Mouse (Mus musculus): Measurements from ENCODE around the gene Ttc9c.
A peak's percentile ranks its signal among the peaks of the same experiment; 100 is the strongest.

Gene Ttc9c

DNA sequence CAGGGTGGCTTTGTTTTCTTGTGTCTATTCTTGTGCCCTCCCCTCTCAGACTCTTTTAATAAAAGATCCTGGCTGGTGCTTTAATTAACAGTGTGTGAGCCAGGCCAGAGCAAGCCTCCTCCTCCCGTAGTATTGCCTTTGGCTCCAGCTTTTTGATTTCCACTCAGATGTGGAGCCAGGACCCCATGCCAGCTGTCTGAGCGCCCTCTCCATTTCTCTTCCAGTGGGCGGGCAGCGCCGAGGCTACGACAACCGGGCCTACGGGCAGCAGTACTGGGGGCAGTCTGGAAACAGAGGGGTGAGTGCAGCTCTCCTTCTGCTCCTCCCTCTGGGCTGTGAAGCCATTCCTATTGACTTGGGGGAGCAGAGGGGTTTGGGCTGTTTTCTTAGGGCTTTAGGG is 11.5 kb upstream of the Ttc9c start:
- DNase-seq (ENCODE audit: low read depth), result no peak

DNA sequence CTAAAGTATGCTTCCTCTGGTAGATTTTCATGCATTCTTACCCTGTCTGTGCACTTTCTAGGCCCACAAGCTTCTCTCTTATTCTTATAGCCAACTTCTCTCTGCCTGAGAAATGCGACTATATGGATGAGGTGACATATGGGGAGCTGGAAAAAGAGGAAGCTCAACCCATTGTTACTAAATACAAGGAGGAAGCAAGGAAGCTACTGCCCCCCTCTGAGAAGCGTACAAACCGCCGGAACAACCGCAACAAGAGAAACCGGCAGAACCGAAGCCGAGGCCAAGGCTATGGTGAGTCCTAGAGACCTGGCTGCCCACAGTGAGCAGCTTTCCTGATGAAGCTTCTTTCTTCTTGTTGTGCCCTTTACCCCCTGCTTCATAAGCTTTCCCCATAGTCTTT is 10.5 kb upstream of the Ttc9c start, which contains the start of gene AC129217.1:
AC129217.1 (plus strand) TSS at position 114 of the 400 bp plus-strand sequence.
- DNase-seq (ENCODE audit: low read depth), result no peak

DNA sequence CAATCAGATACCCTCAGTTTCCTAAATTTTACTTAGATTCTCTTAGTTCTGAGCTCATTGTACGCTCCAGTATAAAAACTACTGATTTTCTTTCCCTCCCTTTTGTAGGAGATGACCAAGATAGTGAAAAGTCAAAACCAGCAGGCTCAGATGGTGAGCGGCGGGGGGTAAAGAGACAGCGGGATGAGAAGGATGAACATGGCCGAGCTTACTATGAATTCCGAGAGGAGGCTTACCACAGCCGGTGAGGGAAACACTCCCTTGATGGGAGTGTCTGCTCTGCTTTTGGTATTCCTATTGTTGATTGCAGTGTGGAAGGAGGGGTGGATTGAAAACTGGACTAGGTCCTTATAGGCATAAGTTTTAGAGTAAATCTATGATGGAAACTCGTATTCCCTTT is 3.6 kb upstream of the Ttc9c start:
- no peak for DNase-seq (ENCODE audit: low read depth)

DNA sequence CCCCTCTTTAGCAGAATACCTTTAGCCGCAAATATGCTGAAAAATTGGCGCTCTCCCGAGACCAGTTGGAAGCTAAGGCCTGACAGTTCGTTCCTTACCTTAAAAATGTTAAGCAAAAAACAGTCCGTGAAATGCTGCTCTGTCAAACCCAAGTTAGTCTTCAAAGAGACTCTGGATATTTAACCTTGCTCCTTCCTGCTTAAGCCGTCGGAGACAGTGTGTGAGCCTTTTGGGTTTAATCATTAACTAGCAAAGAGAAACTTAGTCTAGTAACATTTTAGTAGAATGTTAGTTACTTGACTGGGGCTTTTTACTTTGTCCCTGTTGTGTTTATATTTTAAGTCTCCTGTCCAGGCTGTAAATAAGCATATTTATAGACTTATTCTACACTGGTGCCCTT is 2.0 kb upstream of the Ttc9c start:
- no peak for DNase-seq (ENCODE audit: low read depth)

- no peak for DNase-seq (ENCODE audit: low read depth)
These were observed 1.4 kb upstream of the Ttc9c start for GRCm38 (mm10) chr19:8820424-8820956.

GRCm38 (mm10) chr19:8819596-8820423 is 677 bp upstream of the Ttc9c start, which contains the start of gene Hnrnpul2:
TSS of gene Hnrnpul2 (plus strand) at chr19:8820010.
- DNase-seq (ENCODE audit: low read depth), result peak; percentile 99

- DNase-seq (ENCODE audit: low read depth), result no peak
These were observed 783 bp downstream of the Ttc9c start for GRCm38 (mm10) chr19:8818301-8818798.

DNA sequence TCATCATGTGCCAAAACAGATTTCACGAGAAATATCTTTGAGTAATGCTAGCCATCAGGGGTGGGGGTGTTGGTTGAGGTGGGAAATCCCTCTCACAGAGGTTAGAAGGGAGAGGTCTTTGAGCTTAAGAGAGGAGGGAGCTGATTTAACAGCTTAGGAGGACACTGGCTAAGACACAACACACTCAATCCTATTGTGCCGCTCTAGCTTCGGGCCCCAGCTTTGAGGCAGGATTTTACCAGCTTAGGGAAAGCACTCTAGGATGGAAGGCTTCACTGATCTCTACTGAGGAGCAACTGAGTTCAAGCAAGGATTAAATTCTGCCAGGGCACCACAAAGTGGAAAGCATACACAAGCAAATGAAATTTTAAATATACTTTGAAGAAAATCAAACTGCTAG is 2.1 kb downstream of the Ttc9c start:
- no peak for DNase-seq (ENCODE audit: low read depth)

DNA sequence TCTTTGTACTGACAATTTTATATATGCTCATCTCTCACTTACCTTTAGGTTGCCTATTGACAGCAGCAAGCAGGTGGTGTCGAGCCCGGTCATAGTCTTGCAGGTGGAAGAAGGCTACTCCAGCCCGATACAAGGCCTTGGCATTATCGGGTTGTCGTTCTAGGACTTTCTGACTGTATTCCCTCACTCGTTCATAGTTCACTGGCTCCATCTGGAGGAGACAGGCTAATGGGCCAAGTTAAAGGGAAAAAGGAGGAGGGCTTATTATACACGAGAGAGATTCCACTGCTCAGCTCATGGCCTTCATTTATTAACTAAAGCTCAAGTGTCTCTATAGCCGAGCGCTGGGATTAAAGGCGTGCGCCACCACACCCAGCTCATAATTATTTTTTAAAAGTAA is 3.3 kb downstream of the Ttc9c start:
- no peak for DNase-seq (ENCODE audit: low read depth)

DNA sequence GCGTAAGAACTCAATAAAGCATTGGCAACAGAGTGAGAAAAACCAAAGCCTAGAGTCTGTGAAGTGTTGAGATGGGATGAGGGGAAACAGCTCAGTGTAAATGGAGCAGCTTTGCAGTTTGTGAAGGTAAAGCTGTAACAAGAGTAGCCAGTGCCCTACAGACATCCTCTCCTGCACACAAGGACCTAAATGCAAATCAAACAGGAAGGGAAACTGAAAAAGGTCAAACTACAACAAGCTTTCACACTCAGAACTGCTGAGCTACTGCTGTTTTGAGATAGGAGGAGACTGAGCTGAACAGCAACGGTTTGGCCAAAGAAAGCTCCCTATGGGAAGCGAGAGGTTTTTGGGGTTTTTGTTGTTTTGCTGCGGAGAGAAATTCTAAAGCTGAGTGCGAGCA is 12.3 kb downstream of the Ttc9c start:
- DNase-seq (ENCODE audit: low read depth), result peak; percentile 48

GRCm38 (mm10) chr19:8803879-8804660 is 15.1 kb downstream of the Ttc9c start:
- no peak for DNase-seq (ENCODE audit: low read depth)

DNA sequence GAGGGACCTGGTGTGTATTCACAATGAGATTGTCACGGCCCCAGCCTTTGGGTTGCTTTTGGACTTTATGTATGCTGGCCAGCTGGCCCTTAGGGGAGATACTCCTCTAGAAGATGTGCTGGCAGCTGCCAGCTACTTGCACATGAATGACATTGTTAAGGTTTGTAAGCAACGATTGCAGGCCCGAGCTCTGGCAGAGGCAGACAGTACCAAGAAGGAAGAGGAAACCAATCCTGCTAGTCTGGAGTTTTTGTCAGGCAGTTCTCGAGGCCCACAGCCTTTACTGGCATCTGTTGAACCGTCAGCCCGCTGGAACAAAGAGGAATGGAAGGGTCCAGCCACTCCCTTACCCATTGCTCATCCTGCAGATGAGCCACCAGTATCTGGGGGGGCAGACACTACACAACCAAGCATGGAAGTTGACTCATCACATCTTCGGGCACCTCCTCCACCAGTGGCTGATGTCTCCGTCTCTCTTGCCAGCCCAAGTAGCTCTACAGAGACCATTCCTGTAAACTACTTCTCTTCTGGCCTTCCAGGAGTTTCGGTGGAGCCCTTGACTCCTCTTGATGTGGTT is 15.8 kb downstream of the Ttc9c start:
- no peak for DNase-seq (ENCODE audit: low read depth)

DNA sequence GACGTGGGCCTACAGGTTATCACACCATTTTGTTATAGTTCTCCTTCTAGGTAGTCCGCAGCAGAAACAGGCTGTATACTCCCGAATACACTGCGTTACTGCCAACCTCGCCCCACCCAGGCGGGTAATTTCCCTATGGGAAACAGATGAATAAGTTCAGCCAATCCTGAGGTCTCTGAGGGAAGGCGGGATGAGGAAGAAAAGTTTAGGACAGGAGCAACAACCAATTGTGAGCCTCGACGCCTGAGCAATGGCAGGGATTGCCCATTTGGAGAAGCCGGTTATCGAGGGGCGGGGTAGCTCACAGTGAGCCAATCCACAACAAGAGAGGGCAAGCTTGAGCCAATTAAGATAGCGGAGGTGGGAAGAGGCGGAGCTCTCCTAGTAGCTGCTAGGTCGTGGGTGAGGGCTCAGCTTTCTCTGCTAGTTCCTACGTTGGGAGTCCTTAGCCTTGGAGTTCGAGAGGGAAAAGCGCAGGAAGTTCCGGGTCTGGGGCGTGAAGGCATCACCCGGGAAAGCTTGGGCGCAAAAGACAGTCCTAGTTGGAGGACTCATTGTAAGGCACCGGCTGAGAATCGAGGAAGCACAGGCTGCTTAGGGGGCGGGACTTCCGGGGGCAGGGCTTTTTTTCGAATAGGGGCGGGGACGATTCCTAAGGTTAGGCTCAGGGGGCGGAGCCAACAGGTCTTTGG is 16.9 kb downstream of the Ttc9c start, which contains the start of gene Zbtb3:
Zbtb3 (plus strand) TSS at position 426 of the 692 bp plus-strand sequence.
- DNase-seq (ENCODE audit: low read depth), result peak; percentile 98

- no peak for DNase-seq (ENCODE audit: low read depth)
These were observed 20.2 kb downstream of the Ttc9c start for GRCm38 (mm10) chr19:8798947-8799315.

GRCm38 (mm10) chr19:8798264-8798946 is 20.7 kb downstream of the Ttc9c start, which contains the start of gene Polr2g:
TSS of gene Polr2g (minus strand) at chr19:8798577.
- peak; percentile 96 for DNase-seq (ENCODE audit: low read depth)

DNA sequence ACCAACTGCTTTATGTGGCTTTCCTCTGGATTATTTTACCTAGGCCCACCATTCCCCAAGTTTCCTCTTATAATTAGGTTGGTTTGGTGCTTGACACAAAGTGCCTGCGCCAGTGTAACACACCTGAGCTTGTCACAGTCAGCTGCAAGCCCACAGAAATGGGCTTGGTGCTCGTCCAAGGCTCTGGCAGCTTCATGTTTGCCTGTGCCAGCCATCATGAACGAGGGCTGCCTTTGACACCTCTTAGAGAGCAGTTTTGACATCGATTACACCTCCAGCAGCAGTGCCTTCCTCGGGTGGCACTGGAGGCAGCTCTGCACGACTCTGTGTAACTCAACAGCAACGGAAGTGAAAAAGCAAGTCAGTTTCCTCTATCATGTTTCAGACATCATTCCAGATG is 29.0 kb downstream of the Ttc9c start:
- no peak for DNase-seq (ENCODE audit: low read depth)

GRCm38 (mm10) chr19:8789171-8789570 is 30.0 kb downstream of the Ttc9c start:
- DNase-seq (ENCODE audit: low read depth), result no peak

- DNase-seq (ENCODE audit: low read depth), result no peak
These were observed 30.6 kb downstream of the Ttc9c start for GRCm38 (mm10) chr19:8788521-8788920.

GRCm38 (mm10) chr19:8786008-8786781 is 32.9 kb downstream of the Ttc9c start, which contains the start of gene Taf6l:
TSS of gene Taf6l (minus strand) at chr19:8786417.
- DNase-seq (ENCODE audit: low read depth), result peak; percentile 97

- no peak for DNase-seq (ENCODE audit: low read depth)
These were observed 44.1 kb downstream of the Ttc9c start for GRCm38 (mm10) chr19:8774951-8775421.

Data from induced T-regulatory cell, adult 2 months (primary cell).